Mouse (Mus musculus): ENCODE results near the gene Gm17087.

DNA sequence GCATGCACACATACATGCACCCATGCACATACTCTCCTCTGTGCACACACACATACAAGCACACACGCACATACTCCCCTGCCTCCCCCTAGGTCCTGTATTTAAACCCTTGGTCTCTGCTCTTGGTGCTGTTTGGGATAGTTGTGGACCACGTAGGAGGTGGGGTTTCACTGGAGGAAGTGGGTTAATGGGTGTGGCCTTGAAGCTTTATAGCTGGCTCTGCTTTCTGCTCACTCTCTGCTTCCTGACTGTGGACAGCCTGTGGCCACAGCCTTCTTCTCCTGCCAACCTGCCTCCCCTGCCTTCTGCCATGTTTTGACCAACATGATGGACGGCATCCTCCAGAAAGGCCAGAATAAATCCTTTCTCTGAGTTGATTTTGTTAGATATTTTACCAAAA is 39.9 kb upstream of the Gm17087 start:
- TF ChIP-seq CTCF (IDR thresholded peaks at IDR 0.05; ENCODE audit: borderline replicate concordance, insufficient read depth, low read length) = no peak
- TF ChIP-seq POLR2A (IDR thresholded peaks at IDR 0.05; ENCODE audit: low read depth, low read length) = no peak
